9 mouse cellular contexts compared by ENCODE assay signal in the genomic region with DNA sequence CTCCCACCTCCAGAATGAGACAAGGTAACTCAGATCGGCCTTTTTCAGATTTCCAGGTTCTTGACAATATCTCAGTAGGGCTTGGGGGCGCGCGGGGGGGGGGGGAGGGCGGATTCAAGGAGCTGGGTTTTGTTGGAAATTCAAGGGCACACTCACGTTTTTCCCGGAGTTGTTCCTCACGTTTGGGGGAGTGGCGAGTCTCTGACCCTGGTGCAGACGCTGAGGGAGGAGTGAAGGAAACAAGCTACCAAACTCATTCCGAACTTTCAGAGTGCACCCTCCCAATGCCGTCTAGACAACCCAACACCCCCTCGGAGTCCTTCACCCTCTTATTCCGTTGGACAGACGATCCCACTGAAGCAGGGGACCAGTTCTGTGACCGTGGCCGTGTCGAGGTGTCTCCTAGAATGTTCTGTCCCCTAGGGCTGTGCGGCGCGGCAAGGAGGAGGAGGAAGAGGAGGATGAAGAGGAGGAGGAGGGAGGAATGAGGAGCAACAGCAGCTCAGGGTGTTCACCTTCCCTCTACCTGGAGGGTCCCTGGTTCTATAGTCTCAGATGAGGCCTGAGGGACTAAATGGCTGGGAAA. TPM values are rescaled to one million over a fixed set of nuclear protein-coding genes. Genes with fewer than 3 reads are reported as not detected.
DNase-seq lines count a peak whose midpoint lies in the region; ATAC-seq and TF ChIP-seq lines count a peak whose summit lies in the region.
"Had no signal": no experiment of that assay in that cellular context is flagged by ENCODE, and none has a peak within 500 bp of the region (broad histone marks: within the 10 kb centered on the region; RNA-seq: fewer than 3 reads in every experiment).

No protein-coding gene starts in this region.

- H3K4me3 ChIP-seq in lung, postnatal 0 days (ENCODE audit: low read depth, low read length), result peak overlapping the region; percentile 26
- peak overlapping the region; percentile 43 for H3K4me3 ChIP-seq in heart, embryonic 16.5 days (ENCODE audit: low read length)
- H3K4me3 ChIP-seq in liver, embryonic 12.5 days, result peak overlapping the region; percentile 41
- H3K4me3 ChIP-seq in stomach, embryonic 15.5 days (replicated peaks), result peak overlapping the region; percentile 39

- H3K4me2 ChIP-seq in lung, postnatal 0 days (replicated peaks; ENCODE audit: low read depth, low read length), result peak overlapping the region; percentile 57
- peak overlapping the region; percentile 62 for H3K4me2 ChIP-seq in heart, embryonic 16.5 days (ENCODE audit: low read depth, low read length)
- peak overlapping the region; percentile 60 for H3K4me2 ChIP-seq in liver, embryonic 12.5 days
- H3K4me2 ChIP-seq in stomach, embryonic 15.5 days, result peak overlapping the region; percentile 77

- no peak overlapping the region for H3K9ac ChIP-seq in lung, postnatal 0 days (replicated peaks; ENCODE audit: low read depth)
- H3K9ac ChIP-seq in heart, embryonic 16.5 days (ENCODE audit: low read length), result no peak overlapping the region
- peak overlapping the region; percentile 17; the same call in 1 of the 2 replicates for H3K9ac ChIP-seq in liver, embryonic 12.5 days
- no peak overlapping the region for H3K9ac ChIP-seq in stomach, embryonic 15.5 days

- no peaks in the 10 kb centered on the region for H3K36me3 ChIP-seq in lung, postnatal 0 days (ENCODE audit: insufficient read depth, low read length)
- H3K36me3 ChIP-seq in heart, embryonic 16.5 days (ENCODE audit: control insufficient read depth, insufficient read depth), result no peaks in the 10 kb centered on the region
- no peaks in the 10 kb centered on the region for H3K36me3 ChIP-seq in liver, embryonic 12.5 days
- H3K36me3 ChIP-seq in stomach, embryonic 15.5 days, result no peaks in the 10 kb centered on the region

- no peak for TF ChIP-seq CTCF in lung, postnatal 0 days (IDR thresholded peaks at IDR 0.05)

- WGBS in lung, postnatal 0 days, result 7% methylated on average over 16 of the region's 21 CpGs
- 3% methylated on average over 19 of the region's 21 CpGs for WGBS in heart, embryonic 16.5 days
- WGBS in liver, embryonic 12.5 days (ENCODE audit: insufficient replicate concordance), result 3% methylated on average over 17 of the region's 21 CpGs
- 4% methylated on average over 19 of the region's 21 CpGs for WGBS in stomach, embryonic 15.5 days

- no peak for ATAC-seq in lung, postnatal 0 days
- no peak for ATAC-seq in heart, embryonic 16.5 days (replicated peaks; ENCODE audit: extremely low read depth, insufficient read depth, low FRiP score)
- ATAC-seq in liver, embryonic 12.5 days, result no peak
- ATAC-seq in stomach, embryonic 15.5 days (ENCODE audit: insufficient read depth, low FRiP score, low read depth), result no peak
- no peak for ATAC-seq in granulocyte monocyte progenitor cell, adult 5-6 weeks (replicated peaks; ENCODE audit: poor library complexity, severe bottlenecking)

- peaks cover 16% of the 10 kb centered on the region for H3K4me1 ChIP-seq in lung, postnatal 0 days (ENCODE audit: insufficient read depth, low read depth, low read length)
- H3K4me1 ChIP-seq in heart, embryonic 16.5 days (ENCODE audit: control insufficient read depth, insufficient read depth, low read length), result peaks cover 21% of the 10 kb centered on the region
- H3K4me1 ChIP-seq in liver, embryonic 12.5 days, result peaks cover 6% of the 10 kb centered on the region; the same call in 1 of the 2 replicates
- peaks cover 20% of the 10 kb centered on the region for H3K4me1 ChIP-seq in stomach, embryonic 15.5 days

- H3K27ac ChIP-seq in lung, postnatal 0 days (ENCODE audit: low read length), result no peak overlapping the region
- no peak overlapping the region for H3K27ac ChIP-seq in heart, embryonic 16.5 days (ENCODE audit: low read length)
- H3K27ac ChIP-seq in liver, embryonic 12.5 days, result no peak overlapping the region
- H3K27ac ChIP-seq in stomach, embryonic 15.5 days, result no peak overlapping the region

- DNase-seq in lung, postnatal 0 days (ENCODE audit: low spot score), result no peak
- DNase-seq in lung, postnatal 36 days, result no peak
- DNase-seq in frontal cortex, postnatal 36 days (ENCODE audit: low spot score in 2 of 2), result no peak
- DNase-seq in B cell, adult 2 months, result no peak

- no peak for TF ChIP-seq EP300 in lung, postnatal 0 days (IDR thresholded peaks at IDR 0.05)

- no peaks in the 10 kb centered on the region for H3K9me3 ChIP-seq in lung, postnatal 0 days (ENCODE audit: low read length)
- H3K9me3 ChIP-seq in heart, embryonic 16.5 days (replicated peaks; ENCODE audit: control insufficient read depth, low read length), result no peaks in the 10 kb centered on the region
- no peaks in the 10 kb centered on the region for H3K9me3 ChIP-seq in liver, embryonic 12.5 days (replicated peaks)
- H3K9me3 ChIP-seq in stomach, embryonic 15.5 days, result no peaks in the 10 kb centered on the region

- peaks cover 55% of the 10 kb centered on the region for H3K27me3 ChIP-seq in lung, postnatal 0 days (replicated peaks; ENCODE audit: insufficient read depth, low read length)
- H3K27me3 ChIP-seq in heart, embryonic 16.5 days (ENCODE audit: control insufficient read depth, insufficient read depth, low read length), result peaks cover 80% of the 10 kb centered on the region
- peaks cover 99% of the 10 kb centered on the region for H3K27me3 ChIP-seq in liver, embryonic 12.5 days (replicated peaks)
- H3K27me3 ChIP-seq in stomach, embryonic 15.5 days (replicated peaks), result peaks cover 68% of the 10 kb centered on the region

RNA-seq across cellular contexts. Expression of a gene that starts 8.2 kb away (rescaled TPM):
- 0.54 and 0.64 TPM in 2 replicates for polyA plus RNA-seq in lung, postnatal 0 days (2015; fragmentation: Nextera tagmentation; extraction: Ambion mirVana)
- 0.50 and 0.65 TPM in 2 replicates for polyA plus RNA-seq in heart, embryonic 16.5 days (2015; fragmentation: Nextera tagmentation; extraction: Ambion mirVana)
- 3.0 and 4.0 TPM in 2 replicates for polyA plus RNA-seq in liver, embryonic 12.5 days (2016; fragmentation: Nextera tagmentation; extraction: Ambion mirVana)
- 6.3 and 8.1 TPM in 2 replicates for polyA plus RNA-seq in stomach, embryonic 15.5 days (2015; fragmentation: Nextera tagmentation; extraction: Ambion mirVana)
- not detected in 2 replicates for total RNA-seq in granulocyte monocyte progenitor cell, adult 5-6 weeks (2014; fragmentation: Nextera tagmentation)
- not detected in 2 replicates for total RNA-seq in granulocyte monocyte progenitor cell, adult 5-6 weeks (2017)
- total RNA-seq: layer of hippocampus, postnatal 25 days had no signal
